Mouse (Mus musculus): ENCODE measurements around the gene Baz1a. TPM values are rescaled to one million over a fixed set of nuclear protein-coding genes. Genes with fewer than 3 reads are reported as not detected.
"Not testable (repeated sequence)": the region's sequence is repeated elsewhere in the genome, so short reads cannot be mapped to it uniquely, and the experiment has no call there.

The Baz1a gene
- polyA plus RNA-seq, 1 experiment from 2014 or later: 15.8 TPM

GRCm38 (mm10) chr12:55004396-55004795 is 9.8 kb downstream of the Baz1a start:
- ATAC-seq (ENCODE audit: extremely low read depth, insufficient number of reproducible peaks, low FRiP score, low TSS enrichment): no peak
- H3K27ac ChIP-seq (replicated peaks): no peak overlapping the region
- H3K9me3 ChIP-seq: peaks cover 5% of the 10 kb centered on the region; the same call in 1 of the 2 replicates
- 83% methylated on average over 3 of the region's 3 CpGs for WGBS
- H3K36me3 ChIP-seq: no peaks in the 10 kb centered on the region
- H3K27me3 ChIP-seq (replicated peaks): no peaks in the 10 kb centered on the region
- H3K4me3 ChIP-seq: no peak overlapping the region
- no peaks in the 10 kb centered on the region for H3K4me1 ChIP-seq
- no peak overlapping the region for H3K9ac ChIP-seq
- H3K4me2 ChIP-seq: no peak overlapping the region

- ATAC-seq (ENCODE audit: extremely low read depth, insufficient number of reproducible peaks, low FRiP score, low TSS enrichment): no peak
- H3K36me3 ChIP-seq: no peaks in the 10 kb centered on the region
- 77% methylated on average over 5 of the region's 5 CpGs for WGBS
- no peak overlapping the region for H3K4me3 ChIP-seq
- no peaks in the 10 kb centered on the region for H3K27me3 ChIP-seq (replicated peaks)
- no peaks in the 10 kb centered on the region for H3K4me1 ChIP-seq
- no peak overlapping the region for H3K27ac ChIP-seq (replicated peaks)
- H3K4me2 ChIP-seq: no peak overlapping the region
- peaks cover 5% of the 10 kb centered on the region; the same call in 1 of the 2 replicates for H3K9me3 ChIP-seq
- H3K9ac ChIP-seq: no peak overlapping the region
Observed at GRCm38 (mm10) chr12:55003843-55004242, 10.3 kb downstream of the Baz1a start.

GRCm38 (mm10) chr12:55002532-55002931 is 11.6 kb downstream of the Baz1a start:
- not testable (repeated sequence) for H3K36me3 ChIP-seq; H3K4me1 ChIP-seq; H3K27me3 ChIP-seq (replicated peaks); H3K9me3 ChIP-seq; H3K4me3 ChIP-seq; H3K27ac ChIP-seq (replicated peaks); ATAC-seq (ENCODE audit: extremely low read depth, insufficient number of reproducible peaks, low FRiP score, low TSS enrichment); H3K9ac ChIP-seq; H3K4me2 ChIP-seq
- 77% methylated on average over 7 of the region's 7 CpGs for WGBS

- H3K27ac ChIP-seq (replicated peaks): no peak overlapping the region
- no peak overlapping the region for H3K4me3 ChIP-seq
- ATAC-seq (ENCODE audit: extremely low read depth, insufficient number of reproducible peaks, low FRiP score, low TSS enrichment): no peak
- H3K9ac ChIP-seq: 0 out of 2 replicates have a peak overlapping the region, but pooled peaks have one; percentile 26
- no peaks in the 10 kb centered on the region; the same call in 1 of the 2 replicates for H3K27me3 ChIP-seq (replicated peaks)
- no peaks in the 10 kb centered on the region for H3K9me3 ChIP-seq
- H3K4me1 ChIP-seq: no peaks in the 10 kb centered on the region
- no peaks in the 10 kb centered on the region for H3K36me3 ChIP-seq
- H3K4me2 ChIP-seq: no peak overlapping the region
- 67% methylated on average over 14 of the region's 14 CpGs for WGBS
Observed at GRCm38 (mm10) chr12:54999016-54999690, 15.0 kb downstream of the Baz1a start.

GRCm38 (mm10) chr12:54998411-54998810 is 15.7 kb downstream of the Baz1a start:
- Histone ChIP-seq H3K4me3 (no peak overlapping the region), H3K4me1 (no peaks in the 10 kb centered on the region), H3K36me3 (no peaks in the 10 kb centered on the region), H3K9me3 (no peaks in the 10 kb centered on the region), H3K27ac (replicated peaks) (no peak overlapping the region), H3K27me3 (replicated peaks) (no peaks in the 10 kb centered on the region; the same call in 1 of the 2 replicates), H3K4me2 (no peak overlapping the region), H3K9ac (no peak overlapping the region)
- no peak for ATAC-seq (ENCODE audit: extremely low read depth, insufficient number of reproducible peaks, low FRiP score, low TSS enrichment)
- WGBS: 69% methylated on average over 5 of the region's 5 CpGs

GRCm38 (mm10) chr12:54996979-54997474 is 17.1 kb downstream of the Baz1a start:
- H3K4me3 ChIP-seq: no peak overlapping the region
- ATAC-seq (ENCODE audit: extremely low read depth, insufficient number of reproducible peaks, low FRiP score, low TSS enrichment): no peak
- no peaks in the 10 kb centered on the region; the same call in 1 of the 2 replicates for H3K27me3 ChIP-seq (replicated peaks)
- H3K36me3 ChIP-seq: no peaks in the 10 kb centered on the region
- 70% methylated on average over 6 of the region's 6 CpGs for WGBS
- H3K9ac ChIP-seq: no peak overlapping the region
- H3K27ac ChIP-seq (replicated peaks): no peak overlapping the region
- no peaks in the 10 kb centered on the region for H3K9me3 ChIP-seq
- H3K4me1 ChIP-seq: 0 out of 2 replicates have a peak, but pooled peaks cover 4% of the 10 kb centered on the region
- no peak overlapping the region for H3K4me2 ChIP-seq

GRCm38 (mm10) chr12:54995965-54996364 is 18.2 kb downstream of the Baz1a start:
- ATAC-seq (ENCODE audit: extremely low read depth, insufficient number of reproducible peaks, low FRiP score, low TSS enrichment): no peak
- H3K4me1 ChIP-seq: 0 out of 2 replicates have a peak, but pooled peaks cover 4% of the 10 kb centered on the region

GRCm38 (mm10) chr12:54994418-54994817 is 19.7 kb downstream of the Baz1a start:
- Histone ChIP-seq H3K4me2 (no peak overlapping the region), H3K36me3 (no peaks in the 10 kb centered on the region), H3K9ac (no peak overlapping the region), H3K4me3 (no peak overlapping the region), H3K4me1 (0 out of 2 replicates have a peak, but pooled peaks cover 4% of the 10 kb centered on the region), H3K27ac (replicated peaks) (no peak overlapping the region), H3K9me3 (no peaks in the 10 kb centered on the region), H3K27me3 (replicated peaks) (no peaks in the 10 kb centered on the region; the same call in 1 of the 2 replicates)
- ATAC-seq (ENCODE audit: extremely low read depth, insufficient number of reproducible peaks, low FRiP score, low TSS enrichment): no peak
- 75% methylated on average over 4 of the region's 4 CpGs for WGBS

More at GRCm38 (mm10) chr12:54995965-54996364, 18.2 kb downstream of the Baz1a start:
- H3K4me3 ChIP-seq: no peak overlapping the region
- no peaks in the 10 kb centered on the region for H3K9me3 ChIP-seq
- H3K9ac ChIP-seq: no peak overlapping the region
- H3K27ac ChIP-seq (replicated peaks): no peak overlapping the region
- H3K36me3 ChIP-seq: no peaks in the 10 kb centered on the region
- WGBS: 54% methylated on average over 3 of the region's 3 CpGs
- H3K27me3 ChIP-seq (replicated peaks): no peaks in the 10 kb centered on the region; the same call in 1 of the 2 replicates
- H3K4me2 ChIP-seq: no peak overlapping the region

- Histone ChIP-seq H3K4me1 (0 out of 2 replicates have a peak, but pooled peaks cover 4% of the 10 kb centered on the region), H3K9me3 (no peaks in the 10 kb centered on the region), H3K27me3 (replicated peaks) (no peaks in the 10 kb centered on the region; the same call in 1 of the 2 replicates), H3K9ac (no peak overlapping the region), H3K4me2 (no peak overlapping the region), H3K4me3 (no peak overlapping the region), H3K36me3 (no peaks in the 10 kb centered on the region), H3K27ac (replicated peaks) (no peak overlapping the region)
- WGBS: 61% methylated on average over 6 of the region's 6 CpGs
- ATAC-seq (ENCODE audit: extremely low read depth, insufficient number of reproducible peaks, low FRiP score, low TSS enrichment): no peak
Observed at GRCm38 (mm10) chr12:54994068-54994386, 20.1 kb downstream of the Baz1a start.

GRCm38 (mm10) chr12:54993246-54994067 is 20.7 kb downstream of the Baz1a start:
- no peaks in the 10 kb centered on the region; the same call in 1 of the 2 replicates for H3K27me3 ChIP-seq (replicated peaks)
- H3K4me1 ChIP-seq: 0 out of 2 replicates have a peak, but pooled peaks cover 4% of the 10 kb centered on the region
- no peak overlapping the region for H3K4me2 ChIP-seq
- 44% methylated on average over 16 of the region's 16 CpGs for WGBS
- H3K4me3 ChIP-seq: no peak overlapping the region
- no peak overlapping the region for H3K27ac ChIP-seq (replicated peaks)
- ATAC-seq (ENCODE audit: extremely low read depth, insufficient number of reproducible peaks, low FRiP score, low TSS enrichment): no peak
- H3K9ac ChIP-seq: no peak overlapping the region
- no peaks in the 10 kb centered on the region for H3K9me3 ChIP-seq
- H3K36me3 ChIP-seq: no peaks in the 10 kb centered on the region

- no peaks in the 10 kb centered on the region; the same call in 1 of the 2 replicates for H3K27me3 ChIP-seq (replicated peaks)
- no peaks in the 10 kb centered on the region for H3K36me3 ChIP-seq
- H3K9ac ChIP-seq: no peak overlapping the region
- WGBS: 74% methylated on average over 3 of the region's 3 CpGs
- 0 out of 2 replicates have a peak, but pooled peaks cover 4% of the 10 kb centered on the region for H3K4me1 ChIP-seq
- H3K9me3 ChIP-seq: no peaks in the 10 kb centered on the region
- no peak overlapping the region for H3K27ac ChIP-seq (replicated peaks)
- no peak overlapping the region for H3K4me2 ChIP-seq
- no peak overlapping the region for H3K4me3 ChIP-seq
- no peak for ATAC-seq (ENCODE audit: extremely low read depth, insufficient number of reproducible peaks, low FRiP score, low TSS enrichment)
Observed at GRCm38 (mm10) chr12:54992814-54993213, 21.3 kb downstream of the Baz1a start.
